Mouse (Mus musculus) CD4-positive naive resting alpha-beta T cell, adult 76 days (primary cell): ENCODE data around the gene Tmem101. TPM values are rescaled to one million over a fixed set of nuclear protein-coding genes. Genes with fewer than 3 reads are reported as not detected.

Source experiments
- total RNA-seq: library from RNA; stranded (reverse); gene quantifications from one replicate; pipeline ENCODE4 v1.2.4, GENCODE M21; 2023

The Tmem101 gene
- total RNA-seq, result 4.0 TPM

DNA sequence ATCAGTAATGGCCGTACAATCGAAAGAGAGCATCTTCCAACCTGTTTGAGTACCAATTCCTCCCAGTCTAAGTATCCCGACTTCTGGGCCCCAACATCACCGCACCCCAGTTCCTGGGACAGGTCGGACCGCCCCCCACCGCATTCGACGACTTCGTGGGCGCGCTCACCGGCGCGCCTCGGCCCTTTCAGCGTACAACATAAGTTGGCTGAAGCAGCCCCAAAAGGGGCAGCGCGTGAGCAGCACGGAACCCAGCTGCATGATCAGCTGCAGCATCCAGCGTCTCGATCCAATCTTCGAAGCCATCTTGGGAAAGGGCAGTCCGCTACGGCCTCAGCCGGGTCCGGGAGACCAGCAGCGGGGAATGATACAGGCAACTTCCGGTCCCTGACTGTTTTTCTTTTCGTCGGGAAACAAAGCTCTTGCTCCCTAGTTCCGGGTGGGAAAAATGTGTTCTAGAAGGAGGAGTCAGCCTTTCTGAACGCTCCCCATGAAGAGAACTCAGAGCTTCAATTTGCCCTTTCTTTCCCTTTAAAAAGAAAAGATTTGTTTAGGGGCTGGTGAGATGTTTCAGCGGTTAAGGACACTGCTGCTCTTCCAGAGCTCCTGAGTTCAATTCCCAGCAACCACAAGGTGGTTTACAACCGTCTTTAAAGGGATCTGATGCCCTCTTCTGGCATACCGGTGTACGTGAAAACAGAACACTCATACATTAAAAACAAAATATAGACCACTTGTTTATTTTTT lies at the start of gene Tmem101:
Gene Tmem101, minus strand, starts transcription at position 366 of the 747 bp plus-strand sequence.

GRCm38 (mm10) chr11:102189461-102190436 lies 33.5 kb upstream of the Tmem101 start, which contains the start of gene G6pc3:
G6pc3 (plus strand) TSS chr11:102189620.

GRCm38 (mm10) chr11:102184646-102185495 lies 28.7 kb upstream of the Tmem101 start, which contains the start of gene Lsm12:
Lsm12 (minus strand) TSS chr11:102185296.

GRCm38 (mm10) chr11:102145471-102146001 lies 10.7 kb downstream of the Tmem101 start, which contains the start of gene Nags:
Nags (plus strand) TSS chr11:102145513.

GRCm38 (mm10) chr11:102107732-102108131 lies 48.5 kb downstream of the Tmem101 start, which contains the start of gene Pyy:
Pyy (minus strand) TSS chr11:102107832.

Other genes with a start within 250 kb of the Tmem101 start
- not detected for gene Sost, start 189.4 kb downstream of the Tmem101 start, total RNA-seq
- not detected for gene Cfap97d1, start 172.1 kb downstream of the Tmem101 start, total RNA-seq
- 6.2 TPM for gene Dusp3, start 169.4 kb downstream of the Tmem101 start, total RNA-seq
- not detected for gene Mpp3, start 127.9 kb downstream of the Tmem101 start, total RNA-seq
- gene Cd300lg, start 114.9 kb downstream of the Tmem101 start, total RNA-seq, result not detected
- 2.3 TPM for gene Mpp2, start 67.9 kb downstream of the Tmem101 start, total RNA-seq
- gene Ppy, start 55.1 kb downstream of the Tmem101 start, total RNA-seq, result not detected
- not detected for gene Pyy, start 48.6 kb downstream of the Tmem101 start, total RNA-seq
- gene Nags, start 10.9 kb downstream of the Tmem101 start, total RNA-seq, result not detected
- 51.5 TPM for gene Lsm12, start 28.9 kb upstream of the Tmem101 start, total RNA-seq
- gene G6pc3, start 33.2 kb upstream of the Tmem101 start, total RNA-seq, result 31.9 TPM
- 155 TPM for gene Hdac5, start 73.8 kb upstream of the Tmem101 start, total RNA-seq
- gene BC030867, start 92.5 kb upstream of the Tmem101 start, total RNA-seq, result not detected
- not detected for gene Asb16, start 112.3 kb upstream of the Tmem101 start, total RNA-seq
- gene Tmub2, start 128.5 kb upstream of the Tmem101 start, total RNA-seq, result 42.0 TPM
- 74.1 TPM for gene Atxn7l3, start 140.2 kb upstream of the Tmem101 start, total RNA-seq
- 114 TPM for gene Ubtf, start 163.3 kb upstream of the Tmem101 start, total RNA-seq
- 12.5 TPM for gene Slc4a1, start 209.8 kb upstream of the Tmem101 start, total RNA-seq
- gene Rundc3a, start 237.0 kb upstream of the Tmem101 start, total RNA-seq, result 4.6 TPM